In genomic region chr14:25459998-25460800, GRCm38 (mm10) we compare ENCODE assay signal across 8 mouse cellular contexts. TPM values are rescaled to one million over a fixed set of nuclear protein-coding genes. Genes with fewer than 3 reads are reported as not detected.
DNase-seq lines count a peak whose midpoint lies in the region; ATAC-seq and TF ChIP-seq lines count a peak whose summit lies in the region.

No protein-coding gene starts in this region.

- no peak for ATAC-seq in forebrain, embryonic 13.5 days
- ATAC-seq in hematopoietic stem cell, adult 5-6 weeks (replicated peaks in 1 of 2; ENCODE audit: insufficient read depth in 1 of 2, low FRiP score in 2 of 2, low TSS enrichment in 1 of 2, low read depth in 1 of 2, poor library complexity in 2 of 2, severe bottlenecking in 2 of 2): peak; percentile 6 to 13; a peak in 1 of 4 replicates
- ATAC-seq in limb, embryonic 12.5 days (ENCODE audit: insufficient number of reproducible peaks, insufficient read depth, low FRiP score, low TSS enrichment, low read depth): no peak
- ATAC-seq in midbrain, embryonic 12.5 days (ENCODE audit: low FRiP score, low read depth): no peak

- H3K4me3 ChIP-seq in E14TG2a.4 (replicated peaks; ENCODE audit: low read length): peak overlapping the region; percentile 80
- H3K4me3 ChIP-seq in forebrain, embryonic 13.5 days: peak overlapping the region; percentile 96
- peak overlapping the region; percentile 99 for H3K4me3 ChIP-seq in limb, embryonic 12.5 days (replicated peaks)
- peak overlapping the region; percentile 98 for H3K4me3 ChIP-seq in midbrain, embryonic 12.5 days

- H3K9me3 ChIP-seq in E14TG2a.4 (ENCODE audit: low read length): no peaks in the 10 kb centered on the region
- H3K9me3 ChIP-seq in forebrain, embryonic 13.5 days (replicated peaks): no peaks in the 10 kb centered on the region
- no peaks in the 10 kb centered on the region for H3K9me3 ChIP-seq in limb, embryonic 12.5 days
- H3K9me3 ChIP-seq in midbrain, embryonic 12.5 days: no peaks in the 10 kb centered on the region

- H3K36me3 ChIP-seq in E14TG2a.4 (ENCODE audit: insufficient read depth, low read length): no peaks in the 10 kb centered on the region
- no peaks in the 10 kb centered on the region for H3K36me3 ChIP-seq in forebrain, embryonic 13.5 days (ENCODE audit: poor library complexity, severe bottlenecking)
- H3K36me3 ChIP-seq in limb, embryonic 12.5 days: no peaks in the 10 kb centered on the region
- no peaks in the 10 kb centered on the region for H3K36me3 ChIP-seq in midbrain, embryonic 12.5 days

- WGBS in forebrain, embryonic 13.5 days: under 1% methylated on average over 49 of the region's 63 CpGs
- WGBS in limb, embryonic 12.5 days: 0% methylated on average over 62 of the region's 63 CpGs
- under 1% methylated on average over 56 of the region's 63 CpGs for WGBS in midbrain, embryonic 12.5 days

- peak overlapping the region; percentile 100 for H3K9ac ChIP-seq in forebrain, embryonic 13.5 days
- H3K9ac ChIP-seq in limb, embryonic 12.5 days (replicated peaks): peak overlapping the region; percentile 99
- peak overlapping the region; percentile 100 for H3K9ac ChIP-seq in midbrain, embryonic 12.5 days (replicated peaks)

- peak overlapping the region; percentile 94 for H3K4me2 ChIP-seq in forebrain, embryonic 13.5 days
- peak overlapping the region; percentile 97 for H3K4me2 ChIP-seq in limb, embryonic 12.5 days
- H3K4me2 ChIP-seq in midbrain, embryonic 12.5 days (replicated peaks): peak overlapping the region; percentile 96

- H3K27ac ChIP-seq in forebrain, embryonic 13.5 days: peak overlapping the region; percentile 99
- peak overlapping the region; percentile 100 for H3K27ac ChIP-seq in limb, embryonic 12.5 days
- H3K27ac ChIP-seq in midbrain, embryonic 12.5 days (replicated peaks): peak overlapping the region; percentile 99

- peaks cover 89% of the 10 kb centered on the region for H3K27me3 ChIP-seq in E14TG2a.4 (ENCODE audit: insufficient read depth, low read length)
- H3K27me3 ChIP-seq in forebrain, embryonic 13.5 days: no peaks in the 10 kb centered on the region
- no peaks in the 10 kb centered on the region for H3K27me3 ChIP-seq in limb, embryonic 12.5 days
- H3K27me3 ChIP-seq in midbrain, embryonic 12.5 days: no peaks in the 10 kb centered on the region

- TF ChIP-seq CTCF in E14TG2a.4 (conservative IDR thresholded peaks at IDR 0.05; ENCODE audit: low read length): no peak

- peaks cover 43% of the 10 kb centered on the region for H3K4me1 ChIP-seq in E14TG2a.4 (replicated peaks; ENCODE audit: low read depth, low read length)
- peaks cover 64% of the 10 kb centered on the region for H3K4me1 ChIP-seq in forebrain, embryonic 13.5 days
- H3K4me1 ChIP-seq in limb, embryonic 12.5 days (replicated peaks): peaks cover 68% of the 10 kb centered on the region
- peaks cover 68% of the 10 kb centered on the region for H3K4me1 ChIP-seq in midbrain, embryonic 12.5 days

- peak; percentile 83 for DNase-seq in adrenal gland, postnatal 14 days
- DNase-seq in spleen, postnatal 4 days (ENCODE audit: low spot score in 2 of 2): peak; percentile 59 to 84
- no peak for DNase-seq in frontal cortex, postnatal 14 days (ENCODE audit: low spot score in 2 of 2)

RNA-seq across cellular contexts. Expression of gene Zmiz1, which starts 1.2 kb away (rescaled TPM):
- 96.4 and 96.9 TPM in 2 replicates for total RNA-seq in adrenal gland, postnatal 14 days (2021)
- polyA plus RNA-seq in forebrain, embryonic 13.5 days (2015; fragmentation: Nextera tagmentation; extraction: Ambion mirVana): 57.2 and 61.3 TPM in 2 replicates
- total RNA-seq in hematopoietic stem cell, adult 5-6 weeks (2017): 9.8 and 17.0 TPM in 2 replicates
- 53.4 and 57.1 TPM in 2 replicates for polyA plus RNA-seq in limb, embryonic 12.5 days (2016; fragmentation: Nextera tagmentation; extraction: Ambion mirVana)
- 79.4 and 82.5 TPM in 2 replicates for polyA plus RNA-seq in midbrain, embryonic 12.5 days (2016; fragmentation: Nextera tagmentation; extraction: Ambion mirVana)

Comparison
In these comparisons a context has a peak if more than half of its experiments do, and no peak if none do; other contexts are left out.
1. DNase-seq: peak in adrenal gland, postnatal 14 days (single experiment) and spleen, postnatal 4 days (2 of 2); none in frontal cortex, postnatal 14 days (0 of 2).
2. ATAC-seq: peak in hematopoietic stem cell, adult 5-6 weeks (2 of 2); none in forebrain, embryonic 13.5 days (single experiment), limb, embryonic 12.5 days (single experiment) and midbrain, embryonic 12.5 days (single experiment).
3. Peak in every context shown above with its lines, with median percentiles within 50 percentile points of each other: H3K4me3 ChIP-seq, H3K27ac ChIP-seq, H3K4me2 ChIP-seq and H3K9ac ChIP-seq.